Mouse (Mus musculus) ES-Bruce4 (cell line): ENCODE results near the gene Rasgef1b. TPM values are rescaled to one million over a fixed set of nuclear protein-coding genes. Genes with fewer than 3 reads are reported as not detected.

Source experiments
- H3K27ac ChIP-seq: 2 replicates; pipeline ENCODE4 v1.5.1; 2012; ENCODE audit warnings: low read length, inconsistent platforms; ENCODE audit not compliant: insufficient read depth
- H3K27me3 ChIP-seq: 2 replicates; pipeline ENCODE4 v1.6.1; 2012; ENCODE audit warnings: mild to moderate bottlenecking, low read length, inconsistent platforms; ENCODE audit not compliant: control insufficient read depth, poor library complexity, insufficient read depth, severe bottlenecking
- H3K36me3 ChIP-seq: 2 replicates; pipeline ENCODE4 v1.6.1; 2012; ENCODE audit warnings: inconsistent platforms, mild to moderate bottlenecking, low read length, moderate library complexity; ENCODE audit not compliant: control insufficient read depth, poor library complexity, insufficient read depth, severe bottlenecking
- H3K4me1 ChIP-seq: one replicate; pipeline ENCODE4 v1.8.1; 2011; ENCODE audit warnings: low read length; ENCODE audit not compliant: control insufficient read depth, insufficient read depth
- H3K4me3 ChIP-seq: 2 replicates; pipeline ENCODE4 v1.5.1; 2011; ENCODE audit warnings: low read depth, mild to moderate bottlenecking, low read length
- H3K9ac ChIP-seq: 2 replicates; pipeline ENCODE4 v1.6.1; 2012; ENCODE audit warnings: low read depth, mild to moderate bottlenecking, inconsistent platforms; ENCODE audit not compliant: poor library complexity, severe bottlenecking
- H3K9me3 ChIP-seq: replicated peaks from 2 replicates; pipeline ENCODE4 v1.6.1; 2012; ENCODE audit warnings: mild to moderate bottlenecking, low read length, inconsistent platforms; ENCODE audit not compliant: control insufficient read depth, poor library complexity, insufficient read depth, severe bottlenecking
- CTCF ChIP-seq: IDR thresholded peaks from one replicate; pipeline ENCODE4 v1.8.1; 2011; ENCODE audit warnings: low read depth, low read length
- EP300 ChIP-seq: IDR thresholded peaks from 2 replicates; pipeline ENCODE4 v1.6.1; 2011; ENCODE audit warnings: low read depth, low read length; ENCODE audit not compliant: insufficient read depth
- POLR2A ChIP-seq: IDR thresholded peaks from one replicate; pipeline ENCODE4 v1.8.1; 2011; ENCODE audit warnings: low read length; ENCODE audit not compliant: insufficient read depth
- polyA plus RNA-seq: library from polyadenylated mRNA; stranded (reverse); fragments of >200 nt; gene quantifications from 2 replicates; pipeline ENCODE4 v1.2.4, GENCODE M21; 2011; ENCODE audit warnings: low read depth; ENCODE audit not compliant: missing spikeins, insufficient read depth, insufficient read length

Rasgef1b gene
- polyA plus RNA-seq, 1 experiment = 1.9 TPM

DNA sequence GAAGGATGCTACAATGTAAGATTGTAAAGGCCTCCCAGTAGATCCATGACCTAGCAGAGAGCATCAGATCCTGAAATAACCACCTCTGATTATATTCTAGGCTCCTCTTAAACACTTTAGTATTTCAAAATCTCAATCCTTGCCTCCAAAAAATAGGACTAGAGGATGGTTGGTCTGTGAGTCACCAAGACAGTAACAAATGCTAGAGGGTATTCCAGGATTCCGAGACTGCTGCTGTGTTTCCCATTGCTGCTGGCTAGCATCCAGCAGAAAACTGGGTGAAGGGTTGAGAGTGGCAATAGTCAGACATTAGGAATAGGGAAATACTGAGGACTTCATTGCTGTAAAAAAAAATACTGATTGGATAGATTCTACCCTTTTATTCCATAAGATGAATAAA lies 457.3 kb downstream of the Rasgef1b start:
- no peak overlapping the region for H3K4me3 ChIP-seq
- H3K9ac ChIP-seq = no peak overlapping the region
- no peak overlapping the region for H3K27ac ChIP-seq
- H3K27me3 ChIP-seq = no peaks in the 10 kb centered on the region
- no peaks in the 10 kb centered on the region for H3K4me1 ChIP-seq
- no peak for TF ChIP-seq EP300
- no peak for TF ChIP-seq CTCF
- TF ChIP-seq POLR2A = no peak
- no peaks in the 10 kb centered on the region for H3K36me3 ChIP-seq
- no peaks in the 10 kb centered on the region for H3K9me3 ChIP-seq

DNA sequence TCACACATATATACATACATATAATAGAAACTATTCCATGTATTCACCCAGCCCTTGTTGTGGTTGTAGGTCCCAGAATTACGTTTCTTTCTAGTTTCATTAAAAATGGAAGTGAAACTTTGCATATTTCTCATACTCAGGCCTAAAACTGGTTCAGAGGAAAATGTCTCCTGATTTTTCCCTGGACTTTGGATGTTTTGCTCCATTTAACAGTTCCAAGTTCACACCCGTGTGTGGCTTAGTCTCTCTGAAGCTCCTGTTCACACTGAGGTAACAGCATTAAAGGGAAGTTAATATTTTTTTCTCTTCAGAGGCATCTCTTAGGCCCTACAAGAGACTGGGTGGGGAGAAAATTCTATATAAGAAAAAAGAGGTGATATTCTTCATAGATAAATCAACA lies 459.7 kb downstream of the Rasgef1b start:
- Histone ChIP-seq H3K4me3 (no peak overlapping the region), H3K27ac (no peak overlapping the region), H3K4me1 (no peaks in the 10 kb centered on the region), H3K36me3 (no peaks in the 10 kb centered on the region), H3K9ac (no peak overlapping the region), H3K9me3 (no peaks in the 10 kb centered on the region), H3K27me3 (no peaks in the 10 kb centered on the region)
- TF ChIP-seq EP300 (no peak), POLR2A (no peak), CTCF (no peak)

DNA sequence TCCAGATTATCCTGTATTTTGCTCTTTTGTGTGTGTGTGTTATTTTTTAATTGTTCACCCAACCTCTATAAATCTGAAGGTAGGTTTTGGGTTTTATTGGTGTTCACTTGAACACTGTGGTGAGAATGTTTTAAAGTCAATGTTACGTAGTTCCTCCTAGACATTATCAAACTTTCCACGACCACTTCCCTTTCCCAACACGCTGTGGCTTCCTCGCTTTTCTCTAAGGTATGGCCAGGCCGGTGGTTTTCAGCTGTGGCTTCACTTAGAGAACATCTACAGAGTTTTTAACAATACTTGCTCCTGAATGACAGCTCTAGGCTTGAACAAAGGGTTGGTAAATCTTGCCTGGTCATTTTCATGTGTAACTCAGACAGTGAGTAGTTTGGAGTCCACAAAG lies 461.5 kb downstream of the Rasgef1b start:
- H3K27me3 ChIP-seq = no peaks in the 10 kb centered on the region
- H3K4me3 ChIP-seq = no peak overlapping the region
- no peaks in the 10 kb centered on the region for H3K4me1 ChIP-seq
- H3K36me3 ChIP-seq = no peaks in the 10 kb centered on the region
- H3K27ac ChIP-seq = no peak overlapping the region
- H3K9me3 ChIP-seq = no peaks in the 10 kb centered on the region
- no peak overlapping the region for H3K9ac ChIP-seq
- TF ChIP-seq CTCF = no peak
- TF ChIP-seq EP300 = no peak
- TF ChIP-seq POLR2A = no peak

DNA sequence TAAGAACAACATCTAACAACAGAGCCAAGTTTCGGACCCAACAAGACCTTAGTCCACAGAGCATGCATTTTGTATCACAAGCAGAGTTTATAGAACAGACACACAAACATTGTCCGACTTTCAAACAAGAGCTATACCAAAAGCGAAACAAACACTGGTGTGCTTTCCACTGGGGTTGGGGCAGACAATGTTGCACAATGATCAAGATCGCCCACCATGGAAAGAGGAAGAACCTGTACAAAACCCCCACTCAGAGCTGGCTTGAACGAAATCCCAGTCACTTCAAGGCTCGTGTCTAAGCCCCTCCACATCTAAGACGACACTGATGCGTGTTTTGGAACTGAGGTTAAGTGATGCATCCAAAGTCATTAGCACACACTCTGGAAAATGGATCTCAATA lies 462.6 kb downstream of the Rasgef1b start:
- Histone ChIP-seq H3K9ac (no peak overlapping the region), H3K36me3 (no peaks in the 10 kb centered on the region), H3K27ac (no peak overlapping the region)

DNA sequence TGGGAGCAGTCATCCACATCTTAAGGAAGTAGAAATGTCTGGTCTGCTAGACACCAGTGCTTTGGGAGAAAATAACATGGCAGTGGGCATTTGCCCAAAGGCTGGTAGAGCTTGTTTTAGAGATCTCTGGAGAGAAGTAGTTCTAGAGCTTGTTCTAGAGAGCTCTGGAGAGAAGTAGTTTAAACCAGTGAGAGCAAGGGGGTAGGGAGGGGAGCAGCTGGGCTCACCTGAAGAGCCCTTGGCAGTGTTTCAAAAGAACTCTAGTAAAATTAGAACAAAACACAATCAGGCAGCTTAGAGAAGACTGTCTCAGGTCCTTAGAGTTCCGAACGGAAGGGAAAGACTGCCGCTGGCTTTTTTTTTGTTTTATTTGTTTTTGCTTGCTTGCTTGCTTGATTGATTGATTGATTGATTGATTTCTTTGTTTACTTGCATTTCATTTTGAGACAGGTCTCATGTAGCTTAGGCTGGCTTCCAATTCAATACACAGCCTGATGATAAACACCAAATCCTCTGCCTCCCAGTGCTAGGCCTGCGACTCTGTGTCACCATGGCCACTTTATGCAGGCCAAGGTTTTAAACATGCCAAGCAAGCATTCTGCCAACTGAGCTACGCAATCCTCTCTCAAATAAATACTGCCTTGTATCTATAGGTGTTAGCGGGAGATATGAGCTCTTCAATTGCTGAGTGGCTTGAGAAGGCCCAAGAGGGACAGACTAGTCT lies 466.5 kb downstream of the Rasgef1b start:
- no peak overlapping the region for H3K27ac ChIP-seq
- no peaks in the 10 kb centered on the region for H3K4me1 ChIP-seq
- H3K36me3 ChIP-seq = no peaks in the 10 kb centered on the region
- H3K9me3 ChIP-seq = peaks cover 3% of the 10 kb centered on the region; the same call in 1 of the 2 replicates
- no peak for TF ChIP-seq CTCF
- no peak for TF ChIP-seq EP300
- TF ChIP-seq POLR2A = no peak
- H3K27me3 ChIP-seq = no peaks in the 10 kb centered on the region
- no peak overlapping the region for H3K4me3 ChIP-seq
- H3K9ac ChIP-seq = no peak overlapping the region

More for the DNA sequence above, 462.6 kb downstream of the Rasgef1b start:
- no peaks in the 10 kb centered on the region for H3K9me3 ChIP-seq
- no peak for TF ChIP-seq EP300
- no peak for TF ChIP-seq CTCF
- TF ChIP-seq POLR2A = no peak
- no peak overlapping the region for H3K4me3 ChIP-seq
- H3K4me1 ChIP-seq = no peaks in the 10 kb centered on the region
- H3K27me3 ChIP-seq = no peaks in the 10 kb centered on the region

DNA sequence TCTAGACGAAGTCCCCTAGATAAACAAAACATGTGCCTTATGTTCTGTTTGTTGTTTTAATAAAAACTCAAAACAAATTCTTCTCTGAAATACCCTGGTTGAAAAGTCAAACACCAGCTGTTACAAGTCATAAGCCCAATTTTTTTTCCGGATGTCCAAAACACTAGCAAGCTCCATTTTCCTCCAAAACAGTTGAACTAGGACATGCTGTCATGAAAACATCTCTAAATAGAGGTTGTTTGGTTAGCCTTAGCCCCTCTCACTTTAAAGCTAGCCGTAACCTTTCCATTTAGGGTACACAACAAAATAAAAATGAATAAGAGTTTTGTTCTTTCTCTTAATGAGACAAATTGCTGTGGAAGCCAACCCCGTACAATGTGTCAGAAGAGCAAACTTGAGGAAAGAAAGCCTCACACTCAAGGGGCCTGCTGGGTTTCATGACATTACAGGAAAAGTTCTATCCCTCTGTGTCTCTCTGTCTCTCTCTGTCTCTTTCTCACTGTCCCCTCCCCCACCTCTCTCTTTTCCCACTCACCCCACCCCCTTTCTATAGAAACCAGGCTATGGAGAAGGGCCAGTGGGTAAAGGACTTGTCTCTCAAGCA lies 467.6 kb downstream of the Rasgef1b start:
- H3K9me3 ChIP-seq = peaks cover 3% of the 10 kb centered on the region; the same call in 1 of the 2 replicates
- no peaks in the 10 kb centered on the region; the same call in 1 of the 2 replicates for H3K27me3 ChIP-seq
- H3K4me3 ChIP-seq = no peak overlapping the region
- H3K36me3 ChIP-seq = no peaks in the 10 kb centered on the region
- no peak overlapping the region for H3K27ac ChIP-seq
- TF ChIP-seq CTCF (no peak), POLR2A (no peak), EP300 (no peak)
- no peaks in the 10 kb centered on the region for H3K4me1 ChIP-seq
- no peak overlapping the region for H3K9ac ChIP-seq
